Mouse (Mus musculus) heart, postnatal 0 days (tissue): ENCODE measurements at regions not wholly inside any gene's neighbourhood (a gene's known extent, or its start where the extent isn't known, plus 50 kb on each side); places are given as distances from the start of the nearest gene placed in this dataset.

Experiments
- CTCF ChIP-seq: IDR thresholded peaks from 2 replicates; pipeline ENCODE4 v1.5.1; 2016; ENCODE audit warnings: antibody characterized with exemption, control low read depth, low read depth
- EP300 ChIP-seq: IDR thresholded peaks from 2 replicates; pipeline ENCODE4 v1.6.1; 2016; ENCODE audit warnings: antibody characterized with exemption, low read depth

GRCm38 (mm10) chr13:29092166-29092565 is 138.7 kb upstream of the Sox4 start:
- TF ChIP-seq EP300: no peak
- TF ChIP-seq CTCF: no peak
